Mouse (Mus musculus): Measurements from ENCODE around the gene Psmb11. TPM values are rescaled to one million over a fixed set of nuclear protein-coding genes. Genes with fewer than 3 reads are reported as not detected.
A peak's percentile ranks its signal among the peaks of the same experiment; 100 is the strongest.

Gene Psmb11
- polyA plus RNA-seq, 1 experiment from 2014 or later, result not detected

DNA sequence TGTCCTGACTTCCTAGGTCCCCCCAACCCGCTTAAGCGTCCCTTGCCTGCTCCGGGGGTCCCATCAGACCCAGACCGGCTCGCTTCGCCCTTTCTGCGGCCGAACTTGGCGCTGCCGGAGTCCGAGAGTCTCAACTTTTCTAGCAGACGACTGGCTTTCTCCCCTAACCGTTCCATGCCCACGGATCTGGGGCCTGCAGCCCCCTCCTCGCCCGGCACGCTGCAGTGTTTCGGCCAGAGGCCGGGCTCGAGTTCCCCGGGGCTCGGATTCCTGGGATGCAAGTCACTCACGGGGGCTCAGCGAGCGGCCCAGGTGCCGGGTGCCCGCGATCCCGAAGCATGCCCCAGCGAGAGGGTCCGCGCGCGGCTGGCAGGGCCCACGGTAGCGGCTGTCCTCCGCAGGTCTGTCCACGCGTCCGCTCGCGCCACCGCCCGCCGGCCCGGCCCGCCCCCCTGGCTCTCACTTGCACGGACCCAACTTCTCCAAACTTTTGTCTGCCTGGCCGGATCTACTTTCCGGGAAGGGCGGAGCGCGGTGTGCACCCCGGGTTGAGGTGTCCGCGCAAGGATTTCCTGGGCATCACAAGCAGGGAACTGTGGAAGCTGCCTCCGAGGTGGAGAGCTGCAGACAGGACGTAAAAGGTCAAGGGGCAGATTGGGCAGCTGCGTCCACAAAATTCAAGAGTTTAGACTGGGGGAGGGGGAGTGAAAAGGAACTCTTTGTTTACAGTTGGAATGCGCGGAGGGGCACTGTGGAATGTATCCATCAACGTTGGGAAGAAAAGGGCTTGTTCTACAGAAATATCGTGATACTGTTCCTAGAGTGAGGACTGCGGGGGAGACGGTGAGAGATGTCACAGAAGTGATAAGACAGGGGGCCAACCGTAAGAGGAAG is 43.9 kb upstream of the Psmb11 start, which contains the start of gene Ajuba:
Gene Ajuba (minus strand): TSS at position 470 of the 894 bp plus-strand sequence.
- Histone ChIP-seq H3K27ac (ENCODE audit: low read depth) (peak within 1 kb of the TSS; percentile 93), H3K9me3 (ENCODE audit: control insufficient read depth, low read length) (no peaks in the 10 kb centered on the region), H3K4me3 (ENCODE audit: low read depth, low read length) (peak within 1 kb of the TSS; percentile 95), H3K27me3 (replicated peaks; ENCODE audit: control insufficient read depth, insufficient read depth, low read length) (no peaks in the 10 kb centered on the region), H3K9ac (ENCODE audit: low read length) (peak within 1 kb of the TSS; percentile 86), H3K36me3 (ENCODE audit: control insufficient read depth, insufficient read depth, low read length) (peaks cover 4% of the 10 kb centered on the region; the same call in 1 of the 2 replicates), H3K4me2 (ENCODE audit: low read length) (peak within 1 kb of the TSS; percentile 93), H3K4me1 (replicated peaks; ENCODE audit: control insufficient read depth, insufficient read depth, low read length) (peaks cover 33% of the 10 kb centered on the region)
- peak; percentile 97 for DNase-seq (ENCODE audit: low spot score)
- peak; percentile 75 for ATAC-seq (replicated peaks; ENCODE audit: low FRiP score, low TSS enrichment, low read depth)
- WGBS, result under 1% methylated on average over 66 of the region's 66 CpGs

DNA sequence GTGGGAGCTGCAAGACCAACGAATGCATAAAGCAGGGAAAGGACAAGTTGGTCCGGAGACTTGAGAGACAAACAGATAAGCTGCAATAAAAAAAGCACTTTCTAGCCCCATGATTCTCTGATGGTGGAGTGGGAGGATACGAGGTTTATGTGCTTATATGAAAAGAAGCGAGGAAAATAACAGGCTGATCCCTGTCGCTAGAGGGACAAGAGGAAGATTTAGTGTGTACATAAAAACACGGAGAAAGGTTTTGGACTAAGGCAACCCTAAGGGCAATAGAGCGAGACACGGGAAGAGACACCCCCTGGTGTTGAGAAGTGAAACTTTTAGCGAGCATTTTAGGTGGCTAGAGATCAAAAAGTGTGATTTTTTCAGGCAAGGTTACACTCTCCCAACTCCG is 43.2 kb upstream of the Psmb11 start:
- Histone ChIP-seq H3K9me3 (ENCODE audit: control insufficient read depth, low read length) (no peaks in the 10 kb centered on the region), H3K4me3 (ENCODE audit: low read depth, low read length) (peak overlapping the region; percentile 95), H3K4me1 (replicated peaks; ENCODE audit: control insufficient read depth, insufficient read depth, low read length) (peaks cover 28% of the 10 kb centered on the region), H3K36me3 (ENCODE audit: control insufficient read depth, insufficient read depth, low read length) (peaks cover 12% of the 10 kb centered on the region), H3K4me2 (ENCODE audit: low read length) (peak overlapping the region; percentile 93), H3K9ac (ENCODE audit: low read length) (peak overlapping the region; percentile 86), H3K27ac (ENCODE audit: low read depth) (peak overlapping the region; percentile 93), H3K27me3 (replicated peaks; ENCODE audit: control insufficient read depth, insufficient read depth, low read length) (no peaks in the 10 kb centered on the region)
- DNase-seq (ENCODE audit: low spot score) (no peak), ATAC-seq (replicated peaks; ENCODE audit: low FRiP score, low TSS enrichment, low read depth) (peak; percentile 32; the same call in 1 of the 2 replicates)
- 1% methylated on average over 10 of the region's 10 CpGs for WGBS

DNA sequence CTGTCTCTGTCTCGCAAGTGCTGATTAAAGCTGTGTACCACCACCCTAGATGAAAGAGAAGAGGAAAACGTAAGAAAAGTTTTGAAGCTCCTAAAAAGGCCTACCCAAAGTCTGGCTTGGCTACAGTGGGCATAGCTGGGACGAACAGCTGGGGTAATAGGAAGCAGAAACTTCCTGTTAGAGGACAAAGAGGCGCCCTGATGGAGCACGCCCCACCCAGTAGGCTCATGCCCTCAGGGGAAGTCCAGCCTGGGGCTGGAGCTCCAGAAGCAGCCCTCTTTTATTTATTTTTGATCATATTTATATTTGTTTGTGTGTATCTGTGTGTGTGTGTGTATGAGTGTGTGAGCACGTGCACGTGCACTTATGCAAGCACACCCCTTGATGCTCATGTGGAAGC is 41.6 kb upstream of the Psmb11 start:
- H3K4me1 ChIP-seq (replicated peaks; ENCODE audit: control insufficient read depth, insufficient read depth, low read length), result peaks cover 14% of the 10 kb centered on the region
- H3K4me2 ChIP-seq (ENCODE audit: low read length), result no peak overlapping the region
- no peak overlapping the region for H3K27ac ChIP-seq (ENCODE audit: low read depth)
- ATAC-seq (replicated peaks; ENCODE audit: low FRiP score, low TSS enrichment, low read depth) (no peak), DNase-seq (ENCODE audit: low spot score) (no peak)
- H3K9me3 ChIP-seq (ENCODE audit: control insufficient read depth, low read length), result no peaks in the 10 kb centered on the region
- WGBS, result 78% methylated on average over 7 of the region's 7 CpGs
- H3K27me3 ChIP-seq (replicated peaks; ENCODE audit: control insufficient read depth, insufficient read depth, low read length), result no peaks in the 10 kb centered on the region
- peaks cover 15% of the 10 kb centered on the region for H3K36me3 ChIP-seq (ENCODE audit: control insufficient read depth, insufficient read depth, low read length)
- H3K4me3 ChIP-seq (ENCODE audit: low read depth, low read length), result no peak overlapping the region
- no peak overlapping the region for H3K9ac ChIP-seq (ENCODE audit: low read length)

DNA sequence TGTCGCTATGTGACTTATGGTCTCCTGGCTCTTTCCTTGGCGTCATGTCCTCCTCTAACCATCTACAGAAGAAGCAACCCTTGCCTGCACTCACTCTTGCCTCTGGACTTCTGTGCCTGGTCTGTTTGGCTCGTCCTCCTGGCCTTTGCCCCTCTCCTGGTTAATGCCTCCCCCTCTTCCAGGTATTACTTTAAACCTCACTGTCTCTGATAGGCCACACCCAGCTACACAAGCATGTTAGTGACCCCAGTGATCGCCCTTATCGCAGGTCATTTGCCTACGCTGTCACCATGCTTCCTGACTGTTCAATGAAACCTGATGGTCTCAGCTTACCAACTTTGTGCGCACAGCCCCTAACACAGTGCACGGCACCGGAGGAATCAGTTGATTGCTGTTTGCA is 38.7 kb upstream of the Psmb11 start:
- ATAC-seq (replicated peaks; ENCODE audit: low FRiP score, low TSS enrichment, low read depth), result no peak
- H3K27ac ChIP-seq (ENCODE audit: low read depth), result no peak overlapping the region
- H3K4me3 ChIP-seq (ENCODE audit: low read depth, low read length), result no peak overlapping the region
- WGBS, result 90% methylated on average over 9 of the region's 9 CpGs
- DNase-seq (ENCODE audit: low spot score), result no peak
- H3K4me1 ChIP-seq (replicated peaks; ENCODE audit: control insufficient read depth, insufficient read depth, low read length), result peaks cover 10% of the 10 kb centered on the region
- peaks cover 21% of the 10 kb centered on the region for H3K36me3 ChIP-seq (ENCODE audit: control insufficient read depth, insufficient read depth, low read length)
- no peak overlapping the region for H3K9ac ChIP-seq (ENCODE audit: low read length)
- no peaks in the 10 kb centered on the region for H3K9me3 ChIP-seq (ENCODE audit: control insufficient read depth, low read length)
- no peak overlapping the region for H3K4me2 ChIP-seq (ENCODE audit: low read length)
- H3K27me3 ChIP-seq (replicated peaks; ENCODE audit: control insufficient read depth, insufficient read depth, low read length), result no peaks in the 10 kb centered on the region

DNA sequence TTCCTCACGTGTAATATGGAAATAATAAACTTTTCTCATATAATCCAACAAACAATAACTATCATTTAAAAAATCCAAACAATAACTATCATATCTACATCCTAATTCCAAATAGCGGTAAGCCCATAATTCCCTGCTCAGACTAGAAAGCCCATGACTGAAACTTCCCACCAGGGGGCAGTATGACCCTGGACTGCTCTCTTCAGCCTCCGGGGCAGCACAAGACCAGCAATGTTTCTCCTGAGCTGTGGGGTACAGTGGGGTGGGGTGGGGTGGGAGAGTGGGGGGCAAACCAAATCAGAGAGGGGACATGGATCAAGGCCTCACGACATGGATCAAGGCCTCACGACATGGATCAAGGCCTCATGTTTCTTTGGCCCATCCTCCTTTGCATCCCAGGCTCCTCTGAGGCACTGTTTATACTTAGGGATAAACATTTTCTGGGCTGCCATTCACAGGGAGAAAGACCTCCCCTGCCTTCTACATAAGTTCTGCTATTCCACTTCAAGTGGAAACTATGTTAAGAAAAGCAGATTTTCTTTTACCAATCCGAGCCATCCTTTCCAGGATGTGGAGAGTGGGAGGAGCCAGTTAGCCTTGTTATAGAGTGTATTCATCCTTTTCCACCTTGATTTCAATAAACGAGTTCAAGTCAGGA is 37.4 kb upstream of the Psmb11 start:
- whole genome bisulfite sequencing, result 29% methylated on average over 7 of the region's 7 CpGs
- Histone ChIP-seq H3K27me3 (replicated peaks; ENCODE audit: control insufficient read depth, insufficient read depth, low read length) (no peaks in the 10 kb centered on the region), H3K9ac (ENCODE audit: low read length) (no peak overlapping the region), H3K27ac (ENCODE audit: low read depth) (peak overlapping the region; percentile 59), H3K9me3 (ENCODE audit: control insufficient read depth, low read length) (no peaks in the 10 kb centered on the region), H3K36me3 (ENCODE audit: control insufficient read depth, insufficient read depth, low read length) (peaks cover 21% of the 10 kb centered on the region), H3K4me2 (ENCODE audit: low read length) (0 out of 2 replicates have a peak overlapping the region, but pooled peaks have one; percentile 3), H3K4me1 (replicated peaks; ENCODE audit: control insufficient read depth, insufficient read depth, low read length) (peaks cover 3% of the 10 kb centered on the region; the same call in 1 of the 2 replicates), H3K4me3 (ENCODE audit: low read depth, low read length) (no peak overlapping the region)
- ATAC-seq (replicated peaks; ENCODE audit: low FRiP score, low TSS enrichment, low read depth) (peak; percentile 67), DNase-seq (ENCODE audit: low spot score) (peak; percentile 80)

DNA sequence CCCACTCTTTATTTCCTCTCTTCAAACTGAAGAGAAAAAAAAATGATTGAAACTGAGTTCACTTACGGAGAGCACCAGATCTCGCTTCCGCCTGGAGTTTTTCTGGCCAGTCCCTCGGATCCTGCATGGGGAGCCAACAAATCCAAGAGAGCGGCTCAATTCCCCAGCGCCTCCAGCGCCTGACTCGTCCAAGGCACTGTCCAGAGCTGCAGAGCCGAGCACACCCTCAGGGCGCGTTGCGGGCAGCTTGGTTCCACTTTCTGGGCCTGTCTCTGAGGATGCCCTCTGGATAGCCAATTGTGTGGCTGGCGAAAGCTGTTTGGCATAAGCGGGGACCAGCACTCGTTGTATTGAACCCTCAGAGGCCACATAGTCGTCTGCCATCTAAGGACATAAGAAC is 30.2 kb upstream of the Psmb11 start:
- peaks cover 9% of the 10 kb centered on the region; the same call in 1 of the 2 replicates for H3K36me3 ChIP-seq (ENCODE audit: control insufficient read depth, insufficient read depth, low read length)
- ATAC-seq (replicated peaks; ENCODE audit: low FRiP score, low TSS enrichment, low read depth) (no peak), DNase-seq (ENCODE audit: low spot score) (no peak)
- no peaks in the 10 kb centered on the region for H3K27me3 ChIP-seq (replicated peaks; ENCODE audit: control insufficient read depth, insufficient read depth, low read length)
- 95% methylated on average over 16 of the region's 16 CpGs for WGBS
- no peak overlapping the region for H3K9ac ChIP-seq (ENCODE audit: low read length)
- H3K9me3 ChIP-seq (ENCODE audit: control insufficient read depth, low read length), result no peaks in the 10 kb centered on the region
- no peak overlapping the region for H3K4me2 ChIP-seq (ENCODE audit: low read length)
- no peaks in the 10 kb centered on the region for H3K4me1 ChIP-seq (replicated peaks; ENCODE audit: control insufficient read depth, insufficient read depth, low read length)
- no peak overlapping the region for H3K27ac ChIP-seq (ENCODE audit: low read depth)
- H3K4me3 ChIP-seq (ENCODE audit: low read depth, low read length), result no peak overlapping the region

DNA sequence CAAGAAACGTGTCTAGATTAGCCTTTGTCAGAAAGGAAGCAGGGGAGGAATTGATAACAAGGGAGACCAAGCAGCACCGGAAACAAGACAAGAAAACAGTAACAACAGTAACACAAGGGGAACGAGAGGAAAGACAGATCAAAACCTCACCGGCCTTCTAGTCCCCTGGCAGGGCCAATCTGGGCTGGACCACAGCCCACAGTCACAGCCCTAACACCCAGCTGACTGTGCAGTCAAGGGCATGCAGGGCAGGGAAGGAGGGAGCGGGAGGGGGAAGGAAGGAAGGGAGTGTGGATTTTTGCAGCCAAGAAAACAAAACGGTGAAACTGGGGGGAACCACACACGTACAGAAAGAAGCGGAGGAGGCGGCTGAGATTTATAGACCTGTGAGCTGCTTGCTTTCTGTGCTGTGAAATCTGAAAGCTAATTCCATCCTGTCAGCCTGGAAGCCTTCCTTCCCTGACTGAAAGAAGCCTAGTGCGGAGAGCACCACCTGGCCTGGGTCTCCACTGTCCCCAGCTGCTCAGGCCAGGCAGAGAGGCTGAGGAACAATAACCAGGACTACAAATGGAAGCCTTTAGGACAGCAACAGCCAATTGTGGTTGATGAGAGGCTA is 28.8 kb upstream of the Psmb11 start:
- Histone ChIP-seq H3K4me1 (replicated peaks; ENCODE audit: control insufficient read depth, insufficient read depth, low read length) (no peaks in the 10 kb centered on the region), H3K9ac (ENCODE audit: low read length) (no peak overlapping the region), H3K4me2 (ENCODE audit: low read length) (no peak overlapping the region), H3K36me3 (ENCODE audit: control insufficient read depth, insufficient read depth, low read length) (peaks cover 9% of the 10 kb centered on the region; the same call in 1 of the 2 replicates), H3K9me3 (ENCODE audit: control insufficient read depth, low read length) (no peaks in the 10 kb centered on the region), H3K27me3 (replicated peaks; ENCODE audit: control insufficient read depth, insufficient read depth, low read length) (no peaks in the 10 kb centered on the region), H3K4me3 (ENCODE audit: low read depth, low read length) (no peak overlapping the region), H3K27ac (ENCODE audit: low read depth) (peak overlapping the region; percentile 36; the same call in 1 of the 2 replicates)
- no peak for ATAC-seq (replicated peaks; ENCODE audit: low FRiP score, low TSS enrichment, low read depth)
- DNase-seq (ENCODE audit: low spot score), result no peak
- WGBS, result 45% methylated on average over 10 of the region's 10 CpGs

DNA sequence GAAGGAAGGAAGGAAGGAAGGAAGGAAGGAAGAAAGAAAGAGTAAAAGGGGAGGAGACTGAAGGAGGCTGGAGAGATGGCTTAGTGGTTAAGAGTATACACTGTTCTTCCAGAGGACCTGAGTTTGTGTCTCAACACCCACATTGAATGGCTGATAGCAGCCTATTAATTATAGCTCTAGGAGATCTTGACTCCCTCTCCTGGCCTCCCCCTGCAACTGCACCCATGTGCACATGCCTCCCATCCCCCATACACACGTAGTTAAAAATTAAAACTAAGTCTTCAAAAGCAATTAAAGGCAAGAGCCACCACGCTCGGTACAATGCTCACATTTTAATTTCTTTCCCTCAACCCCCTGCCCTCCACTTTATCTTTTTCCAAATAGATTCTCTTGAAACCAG is 27.2 kb upstream of the Psmb11 start:
- peaks cover 9% of the 10 kb centered on the region; the same call in 1 of the 2 replicates for H3K36me3 ChIP-seq (ENCODE audit: control insufficient read depth, insufficient read depth, low read length)
- no peak overlapping the region for H3K4me2 ChIP-seq (ENCODE audit: low read length)
- H3K9ac ChIP-seq (ENCODE audit: low read length), result no peak overlapping the region
- ATAC-seq (replicated peaks; ENCODE audit: low FRiP score, low TSS enrichment, low read depth) (no peak), DNase-seq (ENCODE audit: low spot score) (no peak)
- 93% methylated on average over 3 of the region's 3 CpGs for WGBS
- H3K27me3 ChIP-seq (replicated peaks; ENCODE audit: control insufficient read depth, insufficient read depth, low read length), result no peaks in the 10 kb centered on the region
- H3K9me3 ChIP-seq (ENCODE audit: control insufficient read depth, low read length), result no peaks in the 10 kb centered on the region
- H3K4me3 ChIP-seq (ENCODE audit: low read depth, low read length), result no peak overlapping the region
- no peak overlapping the region for H3K27ac ChIP-seq (ENCODE audit: low read depth)
- no peaks in the 10 kb centered on the region for H3K4me1 ChIP-seq (replicated peaks; ENCODE audit: control insufficient read depth, insufficient read depth, low read length)

Measured in intestine, embryonic 14.5 days (tissue).